Mouse (Mus musculus) limb, embryonic 10.5 days (tissue): ENCODE measurements around the gene Nat8f1. TPM values are rescaled to one million over a fixed set of nuclear protein-coding genes. Genes with fewer than 3 reads are reported as not detected.
"Not testable (repeated sequence)": the region's sequence is repeated elsewhere in the genome, so short reads cannot be mapped to it uniquely, and the experiment has no call there.

Experiments
- DNase-seq: peaks from one replicate; pipeline ENCODE4 v3.0.0-alpha.2; 2017; ENCODE audit warnings: low spot score
- H3K27ac ChIP-seq: fragments of 300-500 bp; sonication (generic); 2 replicates; pipeline ENCODE4 v1.5.1; 2016; ENCODE audit warnings: mild to moderate bottlenecking
- H3K27me3 ChIP-seq: fragments of 300-500 bp; sonication (generic); 2 replicates; pipeline ENCODE4 v1.6.1; 2016; ENCODE audit warnings: low read depth, mild to moderate bottlenecking; ENCODE audit not compliant: poor library complexity, severe bottlenecking
- H3K36me3 ChIP-seq: fragments of 300-500 bp; sonication (generic); 2 replicates; pipeline ENCODE4 v1.6.1; 2016; ENCODE audit warnings: mild to moderate bottlenecking, moderate library complexity
- H3K4me1 ChIP-seq: fragments of 300-500 bp; sonication (generic); 2 replicates; pipeline ENCODE4 v1.6.1; 2016
- H3K4me3 ChIP-seq: fragments of 300-500 bp; sonication (generic); 2 replicates; pipeline ENCODE4 v1.5.1; 2016; ENCODE audit warnings: mild to moderate bottlenecking, moderate library complexity
- H3K9me3 ChIP-seq: fragments of 300-500 bp; sonication (generic); replicated peaks from 2 replicates; pipeline ENCODE4 v1.6.1; 2016; ENCODE audit warnings: mild to moderate bottlenecking
- WGBS: fragments of 180-500 bp; shearing (Covaris S2); methylation state at CpG from one replicate; pipeline ENCODE4 v1.1.7; 2016; 5-methylcytosine and 5-hydroxymethylcytosine counted together
- polyA plus RNA-seq: library from polyadenylated mRNA; unstranded; fragments of >200 nt; fragmentation: Nextera tagmentation; extraction: Ambion mirVana; gene quantifications from 2 replicates; pipeline ENCODE4 v1.2.1, GENCODE M21; 2016

Nat8f1 gene
- polyA plus RNA-seq, 1 experiment from 2014 or later: 5.2 TPM

DNA sequence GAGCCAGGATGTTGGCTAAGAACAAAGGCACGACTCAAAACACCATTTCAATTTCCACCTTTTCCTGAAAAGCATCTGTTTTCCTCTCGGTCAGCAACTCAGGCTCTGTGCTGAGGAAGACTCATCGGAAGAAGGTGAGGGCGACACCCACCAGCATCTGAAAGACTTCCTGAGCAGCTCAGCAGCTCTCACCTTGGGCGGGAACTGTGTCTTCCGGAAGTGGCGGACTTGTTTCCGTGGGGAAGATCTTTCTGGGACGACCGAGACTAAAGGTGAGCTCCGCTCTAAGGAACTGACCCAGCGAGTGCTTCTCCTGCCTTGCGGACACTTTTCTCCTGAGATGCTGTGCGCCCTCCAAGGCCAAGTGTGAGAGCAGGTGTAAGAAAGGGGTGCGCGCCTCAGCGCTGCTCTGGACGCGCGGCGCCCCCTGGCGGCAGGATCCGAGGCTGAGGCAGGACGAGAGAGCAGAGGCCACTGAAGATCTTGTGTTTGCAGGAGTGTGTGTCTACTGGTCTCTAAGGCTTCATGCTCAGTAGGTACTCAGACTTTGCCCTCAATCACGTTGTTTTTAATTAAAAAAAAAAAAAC, 20.3 kb downstream of the Nat8f1 start:
- not testable (repeated sequence) for H3K27me3 ChIP-seq, H3K36me3 ChIP-seq, H3K9me3 ChIP-seq, H3K27ac ChIP-seq, H3K4me3 ChIP-seq, H3K4me1 ChIP-seq
- peak; percentile 26 for DNase-seq
- 71% methylated on average over 25 of the region's 25 CpGs for WGBS

DNA sequence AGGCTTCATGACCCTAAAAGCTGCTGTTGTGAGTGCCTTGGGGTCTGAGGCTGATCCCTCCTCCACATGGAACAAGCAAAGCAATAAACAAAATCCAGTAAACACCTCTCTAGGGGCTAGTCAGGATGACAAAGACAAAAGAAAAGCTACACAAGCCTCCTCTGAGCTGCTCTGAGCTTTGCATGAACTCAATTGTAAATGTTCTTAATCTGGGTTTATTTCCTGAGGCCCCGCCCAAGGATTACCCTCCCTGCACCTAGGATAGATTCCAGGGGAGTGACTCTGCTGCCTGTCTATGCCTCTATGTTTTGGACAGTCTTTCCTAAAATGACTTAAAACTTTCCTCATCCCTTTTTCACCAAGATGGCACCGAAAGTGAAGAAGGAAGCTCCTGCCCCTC, 26.5 kb downstream of the Nat8f1 start:
- no peaks in the 10 kb centered on the region for H3K36me3 ChIP-seq
- no peaks in the 10 kb centered on the region for H3K27me3 ChIP-seq
- H3K27ac ChIP-seq: no peak overlapping the region
- H3K4me3 ChIP-seq: no peak overlapping the region
- H3K9me3 ChIP-seq: peaks cover under 1% of the 10 kb centered on the region; the same call in 1 of the 2 replicates
- H3K4me1 ChIP-seq: no peaks in the 10 kb centered on the region
- DNase-seq: no peak
- 82% methylated on average over 2 of the region's 2 CpGs for WGBS

DNA sequence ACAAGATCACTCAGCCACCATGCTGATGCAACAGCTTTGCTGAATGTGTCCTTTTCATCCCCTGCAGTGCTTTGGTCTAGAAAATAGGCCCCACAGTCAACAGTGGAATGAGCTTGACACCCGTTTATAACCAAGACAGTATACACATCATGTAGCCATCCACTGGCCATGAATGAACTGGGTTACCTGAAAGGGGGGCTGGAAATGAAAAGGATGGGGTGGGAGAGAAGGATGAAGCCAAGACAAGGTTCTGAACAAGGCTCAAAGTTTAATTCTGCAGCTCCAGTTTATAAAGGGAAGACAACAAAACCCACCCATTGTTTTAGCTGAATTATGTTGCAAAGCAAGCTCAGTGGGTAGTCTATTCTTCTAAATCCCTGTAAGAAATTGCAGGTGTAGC, 31.2 kb downstream of the Nat8f1 start:
- H3K36me3 ChIP-seq: no peaks in the 10 kb centered on the region
- peaks cover 2% of the 10 kb centered on the region for H3K9me3 ChIP-seq
- 84% methylated on average over 1 of the region's 1 CpGs for WGBS
- no peaks in the 10 kb centered on the region for H3K27me3 ChIP-seq
- no peak overlapping the region for H3K27ac ChIP-seq
- DNase-seq: peak; percentile 15
- H3K4me3 ChIP-seq: no peak overlapping the region
- no peaks in the 10 kb centered on the region for H3K4me1 ChIP-seq

DNA sequence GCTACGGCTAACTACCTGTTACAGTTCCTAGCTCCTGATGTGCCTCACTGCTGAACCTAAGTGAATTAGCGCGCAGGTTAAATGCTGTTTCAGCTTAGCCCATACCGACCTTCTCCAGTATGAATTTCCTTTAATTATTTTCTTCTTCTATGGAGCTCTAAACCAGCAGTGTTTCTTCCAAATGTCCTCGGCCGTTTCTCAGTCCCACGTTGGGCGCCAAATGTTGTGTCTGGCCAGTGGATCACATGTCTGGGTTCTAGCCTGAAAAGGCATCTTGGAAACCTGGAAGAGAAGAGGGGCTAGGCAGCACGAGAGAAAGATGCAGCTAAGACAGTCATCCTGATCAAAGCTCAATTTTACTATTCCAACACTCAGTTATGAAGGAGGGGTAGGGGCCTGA, 32.2 kb downstream of the Nat8f1 start:
- H3K4me1 ChIP-seq, H3K36me3 ChIP-seq, H3K27me3 ChIP-seq, H3K9me3 ChIP-seq, DNase-seq, H3K4me3 ChIP-seq, H3K27ac ChIP-seq: not testable (repeated sequence)
- WGBS: 92% methylated on average over 9 of the region's 9 CpGs

DNA sequence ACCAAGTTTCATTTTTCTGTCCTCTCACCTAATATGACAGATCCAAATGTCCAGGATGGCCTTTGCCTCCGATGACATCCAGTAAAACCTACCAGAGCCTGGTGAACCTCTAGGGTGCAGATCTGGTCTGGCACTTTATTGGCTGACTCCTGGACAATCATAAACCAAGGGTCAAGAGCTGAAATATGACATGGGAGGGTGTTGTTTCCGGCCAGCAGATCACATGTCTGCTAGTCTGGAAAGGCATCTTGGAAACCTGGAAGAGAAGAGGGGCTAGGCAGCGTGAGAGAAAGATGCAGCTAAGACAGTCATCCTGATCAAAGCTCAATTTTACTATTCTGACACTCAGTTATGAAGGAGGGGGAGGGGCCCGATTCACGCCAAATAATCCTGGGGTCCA, 46.5 kb downstream of the Nat8f1 start, which contains the start of gene Nat8f2:
Gene Nat8f2 (minus strand): TSS at position 153 of the 400 bp plus-strand sequence.
- not testable (repeated sequence) for H3K9me3 ChIP-seq, H3K4me3 ChIP-seq, H3K27ac ChIP-seq, H3K4me1 ChIP-seq, H3K27me3 ChIP-seq, H3K36me3 ChIP-seq
- peak; percentile 1 for DNase-seq
- 85% methylated on average over 5 of the region's 5 CpGs for WGBS

DNA sequence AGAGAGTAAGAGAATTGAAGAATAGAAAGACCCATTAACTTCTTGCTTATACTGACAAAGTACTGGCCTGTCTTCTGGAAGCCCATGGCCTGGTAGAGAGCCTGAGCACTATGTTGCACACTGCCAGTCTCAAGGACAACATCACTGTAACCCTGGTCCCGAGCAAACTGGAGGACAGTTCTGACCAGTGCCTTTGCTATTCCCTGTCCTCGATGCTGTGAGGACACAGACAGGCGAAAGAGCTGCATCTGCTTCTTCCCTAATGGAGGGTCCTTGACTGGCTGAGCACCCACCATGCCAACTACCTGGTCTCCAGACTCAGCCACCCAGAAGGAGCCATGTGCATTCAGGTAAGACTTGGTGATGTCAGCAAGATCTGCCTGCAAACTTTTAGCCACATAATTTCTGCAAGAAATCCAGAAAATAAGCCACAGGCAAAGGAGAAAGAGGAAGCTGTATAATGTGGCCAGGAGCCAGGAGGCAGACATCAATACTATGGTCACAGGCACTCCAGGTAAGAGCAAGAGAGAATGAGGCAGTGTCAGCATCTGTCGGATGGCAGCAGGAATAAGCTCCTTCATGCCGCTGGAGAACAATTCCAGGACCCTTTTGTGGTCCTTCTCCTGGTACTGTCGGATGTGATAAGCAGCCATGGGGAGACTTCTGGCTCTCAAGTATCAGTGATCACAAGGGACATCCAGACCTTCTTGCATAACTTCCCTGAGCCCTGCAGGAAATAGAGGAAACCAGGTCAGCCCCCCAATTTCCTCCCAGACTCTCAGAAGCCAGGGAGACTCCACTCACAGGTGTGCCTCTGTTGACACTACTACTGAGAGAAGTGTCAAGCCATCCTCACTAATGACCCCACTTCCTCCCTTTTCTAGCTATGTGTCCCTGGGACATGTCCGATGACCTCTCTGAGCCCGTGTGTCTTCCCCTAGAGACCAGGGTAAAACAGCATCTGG, 47.5 kb downstream of the Nat8f1 start:
- H3K36me3 ChIP-seq: no peaks in the 10 kb centered on the region
- WGBS: 78% methylated on average over 8 of the region's 8 CpGs
- no peaks in the 10 kb centered on the region for H3K4me1 ChIP-seq
- no peak overlapping the region for H3K4me3 ChIP-seq
- H3K27ac ChIP-seq: no peak overlapping the region
- H3K9me3 ChIP-seq: no peaks in the 10 kb centered on the region
- no peak for DNase-seq
- H3K27me3 ChIP-seq: no peaks in the 10 kb centered on the region

DNA sequence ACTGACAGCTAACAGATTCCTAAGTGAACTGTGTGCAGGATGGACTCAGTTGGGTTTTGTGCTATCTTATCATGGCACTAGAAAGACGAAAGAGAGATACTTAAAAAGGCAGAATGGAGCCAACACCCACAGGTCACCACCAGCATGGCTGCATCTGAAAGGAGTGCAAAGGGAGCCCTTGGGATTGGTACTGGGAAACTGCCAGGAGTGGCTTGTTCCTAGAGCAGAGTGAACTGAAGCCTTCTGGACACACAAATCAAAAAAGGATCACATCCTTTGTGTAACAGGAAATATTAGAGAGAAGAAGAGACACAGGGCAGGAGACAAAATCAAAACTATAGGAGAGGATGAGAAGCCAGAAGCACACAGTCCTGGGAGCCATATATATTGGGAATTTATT, 48.5 kb downstream of the Nat8f1 start:
- H3K36me3 ChIP-seq, H3K27ac ChIP-seq, DNase-seq, H3K4me3 ChIP-seq, H3K27me3 ChIP-seq, H3K4me1 ChIP-seq, H3K9me3 ChIP-seq: not testable (repeated sequence)
- WGBS: 80% methylated on average over 1 of the region's 1 CpGs

DNA sequence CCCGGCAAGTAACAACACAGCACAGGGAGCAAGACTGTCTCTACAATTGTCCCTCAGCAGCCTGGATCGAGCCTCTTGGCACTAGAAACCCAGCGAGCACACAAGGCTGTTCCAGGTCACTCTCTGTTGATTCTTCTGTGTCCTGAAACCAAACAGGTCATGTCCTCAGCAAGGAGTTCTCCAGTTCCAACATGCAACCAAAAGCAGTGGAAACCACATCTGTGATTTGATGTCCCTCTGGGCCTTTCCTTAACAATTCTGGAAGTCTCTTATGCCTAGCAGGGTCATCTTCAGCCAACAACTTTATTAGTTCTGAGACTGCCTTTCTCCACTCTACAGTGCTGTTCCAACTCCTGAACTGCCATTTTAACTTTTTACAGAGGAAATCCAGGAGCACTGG, 49.3 kb downstream of the Nat8f1 start:
- H3K27me3 ChIP-seq, H3K4me1 ChIP-seq, H3K4me3 ChIP-seq, DNase-seq, H3K27ac ChIP-seq, H3K36me3 ChIP-seq, H3K9me3 ChIP-seq: not testable (repeated sequence)
- 89% methylated on average over 3 of the region's 3 CpGs for WGBS

DNA sequence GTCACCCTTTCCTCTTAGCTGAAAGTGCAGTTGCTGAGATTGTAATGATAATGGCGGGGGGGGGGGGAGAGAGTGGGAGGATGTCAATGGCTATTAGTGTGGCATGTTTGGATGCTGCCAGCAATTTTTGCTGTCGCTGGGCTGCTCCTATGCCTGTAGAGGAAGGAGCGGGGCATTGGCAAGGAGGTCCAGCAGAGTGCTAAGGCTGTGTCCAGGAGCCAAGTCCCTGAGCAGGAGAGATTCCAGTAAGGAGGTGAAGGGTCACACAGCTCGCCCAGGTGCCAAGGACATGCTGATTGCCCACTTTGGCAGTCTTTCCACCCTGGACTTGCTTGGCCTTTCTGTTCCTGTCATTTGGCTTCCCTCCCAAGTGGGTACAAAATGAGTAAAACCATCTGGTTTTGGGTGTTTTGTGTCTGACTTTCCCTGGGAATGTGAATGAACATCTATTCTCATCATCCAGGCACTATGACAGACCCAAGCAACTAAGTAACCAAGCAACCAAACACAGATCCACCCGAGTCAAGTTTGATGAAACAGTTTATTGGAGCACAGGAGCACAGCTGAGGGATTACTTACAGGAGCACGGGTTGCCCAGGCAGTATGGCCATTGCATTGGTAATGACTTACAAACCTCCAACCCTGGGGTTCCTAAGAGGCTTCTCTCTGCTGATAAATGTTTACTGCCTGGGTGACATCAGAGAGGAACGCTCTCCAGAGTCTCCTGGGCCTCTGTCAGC, 50.4 kb downstream of the Nat8f1 start:
- WGBS: 70% methylated on average over 6 of the region's 7 CpGs
- not testable (repeated sequence) for H3K36me3 ChIP-seq

DNA sequence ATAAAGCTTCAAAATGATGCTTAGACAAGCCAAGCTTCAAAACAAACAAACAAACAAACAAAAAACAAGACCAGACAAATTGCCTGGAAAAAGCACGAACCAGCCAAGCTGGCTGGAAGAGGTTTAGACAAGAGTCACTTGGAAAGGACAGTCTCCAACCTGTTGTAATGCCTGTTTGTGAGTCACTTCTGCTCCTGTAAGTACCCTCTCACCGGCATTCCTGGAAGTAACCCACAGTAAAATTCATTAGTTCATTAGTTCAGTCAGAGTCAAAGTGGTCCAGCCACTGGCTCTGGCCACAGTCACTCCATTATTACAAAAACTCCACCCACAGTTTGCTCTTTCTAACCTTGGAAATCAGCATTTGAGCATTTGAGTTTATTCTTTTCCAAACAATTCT, 51.6 kb downstream of the Nat8f1 start:
- H3K9me3 ChIP-seq: no peaks in the 10 kb centered on the region
- no peak overlapping the region for H3K27ac ChIP-seq
- no peaks in the 10 kb centered on the region for H3K27me3 ChIP-seq
- H3K4me1 ChIP-seq: no peaks in the 10 kb centered on the region
- 90% methylated on average over 2 of the region's 2 CpGs for WGBS
- DNase-seq: no peak
- H3K4me3 ChIP-seq: no peak overlapping the region
- H3K36me3 ChIP-seq: no peaks in the 10 kb centered on the region

More for the DNA sequence above, 50.4 kb downstream of the Nat8f1 start:
- DNase-seq, H3K4me1 ChIP-seq, H3K27ac ChIP-seq, H3K27me3 ChIP-seq, H3K9me3 ChIP-seq, H3K4me3 ChIP-seq: not testable (repeated sequence)

DNA sequence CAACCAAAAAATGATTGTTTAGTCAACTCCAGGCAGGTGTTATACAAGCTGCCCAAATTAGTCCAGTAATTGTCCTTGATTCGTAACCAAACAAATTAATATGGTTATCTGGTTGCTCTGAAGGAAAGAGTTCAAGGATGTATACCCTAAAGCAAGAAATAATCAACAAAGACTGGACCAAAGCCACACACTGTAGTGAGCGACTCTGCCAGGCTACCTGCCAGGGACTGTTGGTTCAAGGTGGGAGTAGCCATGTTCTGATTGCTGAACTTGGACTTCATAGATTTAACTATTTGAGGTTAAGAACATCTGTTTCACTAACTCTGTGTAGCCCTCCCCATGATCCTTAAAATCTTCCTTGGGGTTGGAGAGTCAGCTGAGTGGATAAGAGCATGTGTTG, 52.4 kb downstream of the Nat8f1 start:
- Histone ChIP-seq H3K27me3 (no peaks in the 10 kb centered on the region), H3K4me1 (no peaks in the 10 kb centered on the region), H3K9me3 (no peaks in the 10 kb centered on the region), H3K27ac (no peak overlapping the region), H3K4me3 (no peak overlapping the region), H3K36me3 (no peaks in the 10 kb centered on the region)
- DNase-seq: no peak
- WGBS: 93% methylated on average over 2 of the region's 2 CpGs

DNA sequence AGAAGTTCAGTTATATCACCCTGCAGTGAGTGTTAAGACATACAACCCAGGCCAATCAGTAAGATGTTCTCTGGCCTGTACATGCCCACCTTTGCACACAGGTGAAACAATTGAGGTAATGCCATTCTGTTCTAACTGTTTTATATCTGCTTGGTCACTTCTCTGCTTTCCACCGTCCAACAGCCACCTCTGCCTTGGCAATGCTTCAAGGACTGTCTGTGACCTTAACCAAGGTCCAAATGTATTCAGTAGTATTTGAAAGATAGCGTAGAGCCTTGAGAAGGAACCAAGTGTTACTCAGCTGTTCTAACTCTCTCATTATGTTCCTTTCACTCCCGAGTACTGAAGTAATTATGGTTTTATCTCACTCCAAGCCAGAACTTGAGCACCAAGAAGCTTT, 52.9 kb downstream of the Nat8f1 start:
- 89% methylated on average over 3 of the region's 3 CpGs for WGBS
- Histone ChIP-seq H3K4me3 (no peak overlapping the region), H3K27me3 (no peaks in the 10 kb centered on the region), H3K9me3 (no peaks in the 10 kb centered on the region), H3K4me1 (no peaks in the 10 kb centered on the region), H3K36me3 (no peaks in the 10 kb centered on the region), H3K27ac (no peak overlapping the region)
- no peak for DNase-seq

DNA sequence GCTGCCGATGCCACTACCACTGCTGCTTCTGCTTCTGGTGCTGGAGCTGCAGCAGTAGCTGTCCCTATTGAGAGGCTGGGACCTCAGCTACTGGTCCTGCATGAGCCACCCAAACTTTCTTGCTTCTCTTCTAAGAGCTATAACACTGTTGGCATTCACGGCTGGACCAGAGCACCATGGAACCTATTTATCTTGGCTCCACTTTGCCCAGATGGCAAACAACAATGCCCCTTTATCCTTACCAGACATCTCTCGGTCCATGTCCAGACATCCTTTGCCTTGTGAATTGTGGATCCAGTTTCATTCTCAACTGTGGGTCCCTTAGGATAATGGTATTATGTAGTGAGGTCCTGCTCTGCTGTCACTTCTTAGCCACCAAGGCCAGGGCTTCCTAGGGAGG, 54.2 kb downstream of the Nat8f1 start:
- H3K9me3 ChIP-seq: no peaks in the 10 kb centered on the region
- no peaks in the 10 kb centered on the region for H3K4me1 ChIP-seq
- 89% methylated on average over 3 of the region's 3 CpGs for WGBS

More for the DNA sequence above, 54.2 kb downstream of the Nat8f1 start:
- DNase-seq: no peak
- no peaks in the 10 kb centered on the region for H3K36me3 ChIP-seq
- H3K27ac ChIP-seq: no peak overlapping the region
- no peak overlapping the region for H3K4me3 ChIP-seq
- no peaks in the 10 kb centered on the region for H3K27me3 ChIP-seq
